Comparison of ENCODE assay signal across 8 mouse cellular contexts in the genomic region with DNA sequence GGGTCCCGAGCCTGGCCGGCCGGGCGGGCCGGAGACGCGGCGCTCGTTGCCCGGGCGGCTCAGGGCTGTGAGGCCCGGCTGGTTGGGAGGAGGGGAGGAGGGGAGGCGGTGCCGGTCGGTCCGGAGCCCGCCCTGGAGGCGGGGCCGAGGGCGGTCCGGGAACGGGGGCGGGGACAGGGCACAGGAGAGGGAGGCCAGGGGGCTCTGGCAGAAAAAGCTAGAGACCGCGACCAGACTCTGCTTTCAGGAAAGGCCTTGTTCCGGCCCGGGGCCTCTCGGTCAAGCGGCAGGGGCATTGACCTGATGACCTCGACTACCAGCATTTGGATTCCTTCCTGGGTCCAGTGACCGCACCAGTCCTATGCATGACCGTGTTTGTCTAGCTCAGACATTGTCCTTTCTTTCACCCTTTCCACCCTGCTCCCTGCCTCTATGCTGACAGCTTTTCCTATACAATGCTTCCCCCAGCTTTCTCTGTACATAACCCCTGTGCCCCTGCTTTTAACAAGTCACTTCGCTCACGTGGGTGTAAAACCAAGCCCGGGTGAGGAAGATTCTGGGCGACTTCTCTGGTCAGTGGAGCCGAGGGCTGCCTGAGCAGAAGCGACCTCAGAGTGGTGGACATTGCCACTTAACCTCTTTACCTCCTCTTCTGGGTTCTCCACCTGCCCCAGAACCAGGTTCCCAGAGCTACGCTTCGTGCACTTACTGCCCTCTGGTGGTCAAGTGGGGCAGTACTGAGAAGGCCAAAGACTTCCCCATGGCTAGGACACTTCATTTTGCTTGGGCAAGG. TPM values are rescaled to one million over a fixed set of nuclear protein-coding genes. Genes with fewer than 3 reads are reported as not detected.
A peak's percentile ranks its signal among the peaks of the same experiment; 100 is the strongest.
DNase-seq lines count a peak whose midpoint lies in the region; ATAC-seq and TF ChIP-seq lines count a peak whose summit lies in the region.

No protein-coding gene starts in this region.

- peaks cover 15% of the 10 kb centered on the region for H3K4me1 ChIP-seq in intestine, embryonic 16.5 days (ENCODE audit: control insufficient read depth, insufficient read depth, low read length)
- peaks cover 22% of the 10 kb centered on the region for H3K4me1 ChIP-seq in limb, embryonic 14.5 days (ENCODE audit: control insufficient read depth, insufficient read depth, low read length)
- peaks cover 29% of the 10 kb centered on the region for H3K4me1 ChIP-seq in midbrain, embryonic 15.5 days

- H3K9me3 ChIP-seq in intestine, embryonic 16.5 days (ENCODE audit: control insufficient read depth, low read length) = no peaks in the 10 kb centered on the region
- H3K9me3 ChIP-seq in limb, embryonic 14.5 days (ENCODE audit: control insufficient read depth, low read length) = no peaks in the 10 kb centered on the region
- H3K9me3 ChIP-seq in midbrain, embryonic 15.5 days = no peaks in the 10 kb centered on the region

- TF ChIP-seq POLR2A in limb, embryonic 14.5 days (IDR thresholded peaks at IDR 0.05; ENCODE audit: borderline replicate concordance, extremely low read depth, insufficient read depth, insufficient read length) = 0 out of 2 replicates have a peak, but pooled peaks have one; percentile 26

- peak overlapping the region; percentile 85 for H3K4me2 ChIP-seq in intestine, embryonic 16.5 days (ENCODE audit: low read depth, low read length)
- peak overlapping the region; percentile 87 for H3K4me2 ChIP-seq in limb, embryonic 14.5 days (replicated peaks; ENCODE audit: low read depth, low read length, severe bottlenecking)
- peak overlapping the region; percentile 66 for H3K4me2 ChIP-seq in midbrain, embryonic 15.5 days

- H3K27ac ChIP-seq in intestine, embryonic 16.5 days (ENCODE audit: low read length) = peak overlapping the region; percentile 70
- peak overlapping the region; percentile 55; the same call in 1 of the 2 replicates for H3K27ac ChIP-seq in limb, embryonic 14.5 days (replicated peaks; ENCODE audit: low read depth, low read length)
- H3K27ac ChIP-seq in midbrain, embryonic 15.5 days = peak overlapping the region; percentile 73

- ATAC-seq in intestine, embryonic 16.5 days = peak; percentile 98
- ATAC-seq in limb, embryonic 14.5 days (ENCODE audit: low FRiP score, low read depth) = peak; percentile 96
- ATAC-seq in midbrain, embryonic 15.5 days (replicated peaks) = peak; percentile 97

- DNase-seq in urinary bladder, adult 18-20 months (ENCODE audit: low spot score in 2 of 2) = peak; percentile 83 to 92
- DNase-seq in urinary bladder, postnatal 10 days (ENCODE audit: low spot score) = no peak
- peak; percentile 94 for DNase-seq in embryo, embryonic 10.5 days (ENCODE audit: low spot score)
- peak; percentile 84 to 92 for DNase-seq in gastrocnemius, postnatal 4 days (ENCODE audit: low spot score in 2 of 2)
- peak; percentile 87 for DNase-seq in limb, embryonic 14.5 days (ENCODE audit: low spot score)
- peak; percentile 81 to 83 for DNase-seq in spleen, postnatal 36 days (ENCODE audit: low spot score in 2 of 2)

- no peaks in the 10 kb centered on the region for H3K27me3 ChIP-seq in intestine, embryonic 16.5 days (replicated peaks; ENCODE audit: control insufficient read depth, insufficient read depth, low read length)
- H3K27me3 ChIP-seq in limb, embryonic 14.5 days (ENCODE audit: control insufficient read depth, insufficient read depth, low read length) = no peaks in the 10 kb centered on the region
- H3K27me3 ChIP-seq in midbrain, embryonic 15.5 days (replicated peaks) = no peaks in the 10 kb centered on the region

- peak overlapping the region; percentile 78 for H3K9ac ChIP-seq in intestine, embryonic 16.5 days (ENCODE audit: low read depth, low read length)
- H3K9ac ChIP-seq in limb, embryonic 14.5 days (ENCODE audit: low read depth, low read length, severe bottlenecking) = peak overlapping the region; percentile 73
- H3K9ac ChIP-seq in midbrain, embryonic 15.5 days = peak overlapping the region; percentile 83

- 1% methylated on average over 39 of the region's 40 CpGs for WGBS in intestine, embryonic 16.5 days
- 4% methylated on average over 17 of the region's 40 CpGs for WGBS in limb, embryonic 14.5 days
- WGBS in midbrain, embryonic 15.5 days = 1% methylated on average over 39 of the region's 40 CpGs

- H3K4me3 ChIP-seq in intestine, embryonic 16.5 days (ENCODE audit: low read length) = peak overlapping the region; percentile 69
- H3K4me3 ChIP-seq in limb, embryonic 14.5 days (replicated peaks; ENCODE audit: low read length) = peak overlapping the region; percentile 66
- H3K4me3 ChIP-seq in midbrain, embryonic 15.5 days = peak overlapping the region; percentile 63

- H3K36me3 ChIP-seq in intestine, embryonic 16.5 days (ENCODE audit: control insufficient read depth, insufficient read depth, low read length) = no peaks in the 10 kb centered on the region
- peaks cover 12% of the 10 kb centered on the region for H3K36me3 ChIP-seq in limb, embryonic 14.5 days (ENCODE audit: control insufficient read depth, insufficient read depth, low read length)
- no peaks in the 10 kb centered on the region for H3K36me3 ChIP-seq in midbrain, embryonic 15.5 days (replicated peaks)

RNA-seq across cellular contexts. Expression of a gene that starts 13.2 kb away (rescaled TPM):
- total RNA-seq in gastrocnemius, postnatal 4 days (2021) = under 1 TPM; 0.16 to 0.20 TPM
- 0.09 and 0.20 TPM in 2 replicates for polyA plus RNA-seq in intestine, embryonic 16.5 days (2015; fragmentation: Nextera tagmentation; extraction: Ambion mirVana)
- 0.34 and 0.53 TPM in 2 replicates for polyA plus RNA-seq in limb, embryonic 14.5 days (2012; rRNA removed)
- polyA plus RNA-seq in limb, embryonic 14.5 days (2014; fragmentation: Nextera tagmentation; extraction: Ambion mirVana) = 0.23 and 0.51 TPM in 2 replicates
- polyA plus RNA-seq in midbrain, embryonic 15.5 days (2015; fragmentation: Nextera tagmentation; extraction: Ambion mirVana) = 0.31 and 0.34 TPM in 2 replicates

RNA-seq across cellular contexts. Expression of a gene that starts 16.2 kb away (rescaled TPM):
- 10 to 100 TPM; 62.1 to 70.0 TPM for total RNA-seq in gastrocnemius, postnatal 4 days (2021)
- polyA plus RNA-seq in intestine, embryonic 16.5 days (2015; fragmentation: Nextera tagmentation; extraction: Ambion mirVana) = 3.6 and 4.1 TPM in 2 replicates
- 23.4 and 28.8 TPM in 2 replicates for polyA plus RNA-seq in limb, embryonic 14.5 days (2012; rRNA removed)
- 16.4 and 19.1 TPM in 2 replicates for polyA plus RNA-seq in limb, embryonic 14.5 days (2014; fragmentation: Nextera tagmentation; extraction: Ambion mirVana)
- polyA plus RNA-seq in midbrain, embryonic 15.5 days (2015; fragmentation: Nextera tagmentation; extraction: Ambion mirVana) = 24.4 and 25.6 TPM in 2 replicates

RNA-seq across cellular contexts. Expression of a gene that starts 42.9 kb away (rescaled TPM):
- 10 to 100 TPM; 65.8 to 68.1 TPM for total RNA-seq in gastrocnemius, postnatal 4 days (2021)
- polyA plus RNA-seq in intestine, embryonic 16.5 days (2015; fragmentation: Nextera tagmentation; extraction: Ambion mirVana) = 40.3 and 43.0 TPM in 2 replicates
- 71.2 and 91.3 TPM in 2 replicates for polyA plus RNA-seq in limb, embryonic 14.5 days (2012; rRNA removed)
- polyA plus RNA-seq in limb, embryonic 14.5 days (2014; fragmentation: Nextera tagmentation; extraction: Ambion mirVana) = 63.4 and 66.5 TPM in 2 replicates
- 7.3 and 8.2 TPM in 2 replicates for polyA plus RNA-seq in midbrain, embryonic 15.5 days (2015; fragmentation: Nextera tagmentation; extraction: Ambion mirVana)

RNA-seq across cellular contexts. Expression of a gene that starts 51.1 kb away (rescaled TPM):
- total RNA-seq in gastrocnemius, postnatal 4 days (2021) = 10 to 100 TPM; 72.8 to 78.4 TPM
- polyA plus RNA-seq in intestine, embryonic 16.5 days (2015; fragmentation: Nextera tagmentation; extraction: Ambion mirVana) = 297 and 298 TPM in 2 replicates
- 200 and 228 TPM in 2 replicates for polyA plus RNA-seq in limb, embryonic 14.5 days (2012; rRNA removed)
- polyA plus RNA-seq in limb, embryonic 14.5 days (2014; fragmentation: Nextera tagmentation; extraction: Ambion mirVana) = 292 and 298 TPM in 2 replicates
- 197 and 203 TPM in 2 replicates for polyA plus RNA-seq in midbrain, embryonic 15.5 days (2015; fragmentation: Nextera tagmentation; extraction: Ambion mirVana)
